Mouse (Mus musculus) lung, adult 2 months (tissue): ENCODE results near the gene S1pr5. TPM values are rescaled to one million over a fixed set of nuclear protein-coding genes. Genes with fewer than 3 reads are reported as not detected.

Source experiments
- DNase-seq: peaks from one replicate; pipeline ENCODE4 v3.0.0; 2022
- H3K4me1 ChIP-seq: fragments of 200-500 bp; 2 replicates; pipeline ENCODE4 v1.6.1; 2011; ENCODE audit warnings: low read length; ENCODE audit not compliant: control insufficient read depth, insufficient read depth
- H3K4me3 ChIP-seq: fragments of 200-500 bp; replicated peaks from 2 replicates; pipeline ENCODE3; 2011; ENCODE audit warnings: low read depth, mild to moderate bottlenecking, control low read depth, low read length; ENCODE audit errors: extremely low read depth
- CTCF ChIP-seq: fragments of 200-500 bp; IDR thresholded peaks from 2 replicates; pipeline ENCODE4 v1.5.1; 2011; ENCODE audit warnings: mild to moderate bottlenecking, low read length, control low read depth; ENCODE audit not compliant: insufficient read depth
- POLR2A ChIP-seq: fragments of 200-500 bp; IDR thresholded peaks from 2 replicates; pipeline ENCODE4 v1.6.1; 2011; ENCODE audit warnings: low read depth, mild to moderate bottlenecking, control low read depth, low read length, borderline replicate concordance; ENCODE audit errors: extremely low read depth
- WGBS: fragments of 180-500 bp; shearing (Covaris S2); methylation state at CpG from one replicate; pipeline ENCODE4 v1.1.7; 2018; 5-methylcytosine and 5-hydroxymethylcytosine counted together
- polyA plus RNA-seq: library from polyadenylated mRNA; depleted of rRNA; stranded (reverse); fragments of >200 nt; gene quantifications from 2 replicates; pipeline ENCODE4 v1.2.3, GENCODE M21; 2012; rRNA removed

S1pr5 gene
- polyA plus RNA-seq, 1 experiment: 9.7 TPM

DNA sequence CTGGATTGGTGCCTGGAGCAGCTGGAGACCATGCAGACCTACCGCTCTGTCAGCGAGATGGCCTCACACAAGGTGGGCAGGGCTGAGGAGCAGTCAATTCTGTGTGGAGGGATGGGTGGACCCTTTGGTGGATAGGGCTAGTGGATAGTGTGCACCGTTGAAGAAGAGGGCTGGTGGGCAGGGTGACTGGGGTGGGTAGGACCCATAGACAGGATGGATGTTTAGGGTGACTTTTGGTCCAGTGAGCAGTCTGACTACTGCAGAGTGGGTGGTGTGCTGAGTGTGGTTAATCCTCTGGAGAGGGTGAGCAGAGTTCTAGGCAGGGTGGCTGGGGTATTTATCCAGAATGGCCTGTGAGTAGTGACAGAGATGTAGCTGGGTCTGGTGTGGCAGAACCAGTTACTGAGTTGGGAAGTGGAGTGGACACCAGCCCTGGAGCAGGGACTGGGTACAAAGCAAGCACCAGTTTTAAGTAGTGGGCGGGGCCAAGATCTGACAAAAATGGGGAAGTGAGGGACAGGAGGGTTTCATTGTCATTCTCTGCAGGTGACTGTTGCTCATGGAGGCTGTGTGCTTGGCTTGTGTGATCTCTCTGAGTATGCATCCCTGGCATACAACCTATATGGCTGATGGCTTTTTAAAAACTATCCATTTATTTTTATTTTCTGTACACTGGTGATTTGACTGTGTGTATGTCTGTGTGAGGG, 53.3 kb downstream of the S1pr5 start:
- H3K4me1 ChIP-seq: no peaks in the 10 kb centered on the region
- no peak for TF ChIP-seq POLR2A
- no peak for DNase-seq
- 81% methylated on average over 4 of the region's 4 CpGs for WGBS
- H3K4me3 ChIP-seq: no peak overlapping the region

DNA sequence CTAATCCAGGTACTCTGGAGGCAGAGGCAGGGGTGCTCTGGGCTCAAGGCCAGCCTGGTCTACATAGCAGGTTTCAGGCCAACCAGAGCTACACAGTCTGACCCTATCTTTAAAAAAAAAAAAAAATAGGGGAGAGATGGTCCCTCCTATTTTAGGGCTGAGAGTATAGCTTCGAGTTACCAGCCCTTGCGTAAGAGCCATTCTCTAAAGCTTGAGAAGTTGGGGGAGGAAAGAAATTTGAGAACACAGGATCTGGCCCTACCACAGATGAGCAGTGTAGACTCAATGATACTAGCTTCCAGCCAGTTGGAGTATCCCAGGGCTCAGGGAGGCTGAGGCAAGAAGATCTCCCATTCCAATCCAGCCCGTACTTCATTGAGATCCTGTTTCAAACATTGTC, 54.5 kb downstream of the S1pr5 start:
- no peak for DNase-seq
- WGBS: 77% methylated on average over 3 of the region's 3 CpGs
- H3K4me1 ChIP-seq: no peaks in the 10 kb centered on the region
- no peak for TF ChIP-seq CTCF
- no peak for TF ChIP-seq POLR2A
- no peak overlapping the region for H3K4me3 ChIP-seq

Other genes starting within 250 kb of the S1pr5 start
- gene Mrpl4, start 245.7 kb downstream of the S1pr5 start, polyA plus RNA-seq: 113 and 130 TPM in 2 replicates
- 332 and 372 TPM in 2 replicates for gene Icam1, start 232.5 kb downstream of the S1pr5 start, polyA plus RNA-seq
- 1.8 and 1.9 TPM in 2 replicates for gene Icam4, start 219.1 kb downstream of the S1pr5 start, polyA plus RNA-seq
- 0.69 and 0.77 TPM in 2 replicates for gene Icam5, start 216.4 kb downstream of the S1pr5 start, polyA plus RNA-seq
- gene Zglp1, start 181.3 kb downstream of the S1pr5 start, polyA plus RNA-seq: not detected in 2 replicates
- 0.17 and 0.37 TPM in 2 replicates for gene Gm49373, start 175.3 kb downstream of the S1pr5 start, polyA plus RNA-seq
- gene Fdx1l, start 174.8 kb downstream of the S1pr5 start, polyA plus RNA-seq: 43.1 and 46.7 TPM in 2 replicates
- gene Gm38431, start 156.4 kb downstream of the S1pr5 start, polyA plus RNA-seq: 3.0 and 9.7 TPM in 2 replicates
- gene Raver1, start 156.4 kb downstream of the S1pr5 start, polyA plus RNA-seq: 61.9 and 63.4 TPM in 2 replicates
- gene Tyk2, start 117.2 kb downstream of the S1pr5 start, polyA plus RNA-seq: 33.7 and 34.3 TPM in 2 replicates
- 49.3 and 65.5 TPM in 2 replicates for gene Cdc37, start 98.5 kb downstream of the S1pr5 start, polyA plus RNA-seq
- 13.1 and 13.8 TPM in 2 replicates for gene Pde4a, start 82.7 kb downstream of the S1pr5 start, polyA plus RNA-seq
- gene Keap1, start 9.1 kb downstream of the S1pr5 start, polyA plus RNA-seq: 81.2 and 88.3 TPM in 2 replicates
- gene Atg4d, start 16.9 kb upstream of the S1pr5 start, polyA plus RNA-seq: 31.9 and 36.8 TPM in 2 replicates
- gene Kri1, start 39.5 kb upstream of the S1pr5 start, polyA plus RNA-seq: 16.9 and 21.5 TPM in 2 replicates
- 33.5 and 34.7 TPM in 2 replicates for gene Cdkn2d, start 43.0 kb upstream of the S1pr5 start, polyA plus RNA-seq
- 21.4 and 33.9 TPM in 2 replicates for gene Ap1m2, start 63.9 kb upstream of the S1pr5 start, polyA plus RNA-seq
- gene Slc44a2, start 72.3 kb upstream of the S1pr5 start, polyA plus RNA-seq: 192 and 271 TPM in 2 replicates
- gene Ilf3, start 119.4 kb upstream of the S1pr5 start, polyA plus RNA-seq: 31.8 and 35.2 TPM in 2 replicates
- 27.7 and 29.5 TPM in 2 replicates for gene Qtrt1, start 163.4 kb upstream of the S1pr5 start, polyA plus RNA-seq
- gene Dnm2, start 176.5 kb upstream of the S1pr5 start, polyA plus RNA-seq: 174 and 207 TPM in 2 replicates